Mouse (Mus musculus): ENCODE data around the gene Cabp2. TPM values are rescaled to one million over a fixed set of nuclear protein-coding genes. Genes with fewer than 3 reads are reported as not detected.

The Cabp2 gene
- polyA plus RNA-seq, 1 experiment from 2014 or later = 0.25 TPM

- no peaks in the 10 kb centered on the region for H3K27me3 ChIP-seq (ENCODE audit: control insufficient read depth, insufficient read depth, low read depth, low read length)
- peaks cover 6% of the 10 kb centered on the region for H3K4me1 ChIP-seq (ENCODE audit: control insufficient read depth, low read depth, low read length)
- no peaks in the 10 kb centered on the region for H3K36me3 ChIP-seq (ENCODE audit: control insufficient read depth, insufficient read depth)
- no peaks in the 10 kb centered on the region for H3K9me3 ChIP-seq (replicated peaks; ENCODE audit: control insufficient read depth, low read length)
- 62% methylated on average over 15 of the region's 15 CpGs for WGBS (ENCODE audit: insufficient replicate concordance)
- ATAC-seq (ENCODE audit: low read depth) = peak; percentile 60; the same call in 1 of the 2 replicates
- no peak overlapping the region for H3K4me2 ChIP-seq (ENCODE audit: low read depth, low read length)
- H3K27ac ChIP-seq (ENCODE audit: low read length) = peak overlapping the region; percentile 68
- no peak overlapping the region for H3K4me3 ChIP-seq (ENCODE audit: low read depth, low read length)
- no peak overlapping the region for H3K9ac ChIP-seq (ENCODE audit: low read depth, low read length)
Observed at GRCm38 (mm10) chr19:4068717-4069410, 12.5 kb upstream of the Cabp2 start.

- Histone ChIP-seq H3K27ac (ENCODE audit: low read length) (peak overlapping the region; percentile 59), H3K27me3 (ENCODE audit: control insufficient read depth, insufficient read depth, low read depth, low read length) (no peaks in the 10 kb centered on the region), H3K4me1 (ENCODE audit: control insufficient read depth, low read depth, low read length) (peaks cover 6% of the 10 kb centered on the region), H3K9ac (ENCODE audit: low read depth, low read length) (no peak overlapping the region), H3K36me3 (ENCODE audit: control insufficient read depth, insufficient read depth) (no peaks in the 10 kb centered on the region), H3K9me3 (replicated peaks; ENCODE audit: control insufficient read depth, low read length) (no peaks in the 10 kb centered on the region), H3K4me2 (ENCODE audit: low read depth, low read length) (no peak overlapping the region), H3K4me3 (ENCODE audit: low read depth, low read length) (no peak overlapping the region)
- peak; percentile 61 for ATAC-seq (ENCODE audit: low read depth)
- 59% methylated on average over 15 of the region's 15 CpGs for WGBS (ENCODE audit: insufficient replicate concordance)
Observed at GRCm38 (mm10) chr19:4070311-4070710, 11.1 kb upstream of the Cabp2 start.

GRCm38 (mm10) chr19:4070756-4071155 is 10.6 kb upstream of the Cabp2 start:
- WGBS (ENCODE audit: insufficient replicate concordance) = 34% methylated on average over 8 of the region's 8 CpGs
- Histone ChIP-seq H3K4me3 (ENCODE audit: low read depth, low read length) (no peak overlapping the region), H3K36me3 (ENCODE audit: control insufficient read depth, insufficient read depth) (no peaks in the 10 kb centered on the region), H3K27me3 (ENCODE audit: control insufficient read depth, insufficient read depth, low read depth, low read length) (no peaks in the 10 kb centered on the region), H3K27ac (ENCODE audit: low read length) (peak overlapping the region; percentile 59), H3K4me1 (ENCODE audit: control insufficient read depth, low read depth, low read length) (peaks cover 6% of the 10 kb centered on the region), H3K4me2 (ENCODE audit: low read depth, low read length) (no peak overlapping the region), H3K9me3 (replicated peaks; ENCODE audit: control insufficient read depth, low read length) (no peaks in the 10 kb centered on the region), H3K9ac (ENCODE audit: low read depth, low read length) (no peak overlapping the region)
- peak; percentile 25; the same call in 1 of the 2 replicates for ATAC-seq (ENCODE audit: low read depth)

DNA sequence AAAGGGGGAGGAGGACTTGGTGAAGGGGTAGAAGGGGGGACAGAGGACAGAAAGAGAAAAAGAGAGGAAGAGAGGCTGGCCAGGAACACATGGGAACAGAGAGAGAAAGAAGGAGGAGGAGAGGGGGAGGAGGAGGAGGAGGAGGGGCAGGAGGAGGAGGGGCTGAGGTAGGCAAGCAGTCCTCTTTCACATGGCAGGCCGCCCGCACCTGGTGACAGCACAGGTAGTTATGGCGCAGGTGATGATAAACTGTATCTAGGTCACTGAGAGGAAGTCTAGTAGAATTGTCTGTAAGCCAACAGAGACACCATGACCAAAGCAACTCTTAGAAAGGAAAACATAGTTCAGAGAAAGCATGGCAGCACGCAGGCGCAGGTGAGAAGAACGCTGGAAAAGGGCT is 10.0 kb upstream of the Cabp2 start:
- Histone ChIP-seq H3K36me3 (ENCODE audit: control insufficient read depth, insufficient read depth) (no peaks in the 10 kb centered on the region), H3K4me2 (ENCODE audit: low read depth, low read length) (no peak overlapping the region), H3K4me3 (ENCODE audit: low read depth, low read length) (no peak overlapping the region), H3K27ac (ENCODE audit: low read length) (peak overlapping the region; percentile 59; the same call in 1 of the 2 replicates), H3K27me3 (ENCODE audit: control insufficient read depth, insufficient read depth, low read depth, low read length) (no peaks in the 10 kb centered on the region), H3K9me3 (replicated peaks; ENCODE audit: control insufficient read depth, low read length) (no peaks in the 10 kb centered on the region), H3K9ac (ENCODE audit: low read depth, low read length) (no peak overlapping the region), H3K4me1 (ENCODE audit: control insufficient read depth, low read depth, low read length) (peaks cover 5% of the 10 kb centered on the region)
- no peak for ATAC-seq (ENCODE audit: low read depth)
- WGBS (ENCODE audit: insufficient replicate concordance) = 87% methylated on average over 6 of the region's 6 CpGs

DNA sequence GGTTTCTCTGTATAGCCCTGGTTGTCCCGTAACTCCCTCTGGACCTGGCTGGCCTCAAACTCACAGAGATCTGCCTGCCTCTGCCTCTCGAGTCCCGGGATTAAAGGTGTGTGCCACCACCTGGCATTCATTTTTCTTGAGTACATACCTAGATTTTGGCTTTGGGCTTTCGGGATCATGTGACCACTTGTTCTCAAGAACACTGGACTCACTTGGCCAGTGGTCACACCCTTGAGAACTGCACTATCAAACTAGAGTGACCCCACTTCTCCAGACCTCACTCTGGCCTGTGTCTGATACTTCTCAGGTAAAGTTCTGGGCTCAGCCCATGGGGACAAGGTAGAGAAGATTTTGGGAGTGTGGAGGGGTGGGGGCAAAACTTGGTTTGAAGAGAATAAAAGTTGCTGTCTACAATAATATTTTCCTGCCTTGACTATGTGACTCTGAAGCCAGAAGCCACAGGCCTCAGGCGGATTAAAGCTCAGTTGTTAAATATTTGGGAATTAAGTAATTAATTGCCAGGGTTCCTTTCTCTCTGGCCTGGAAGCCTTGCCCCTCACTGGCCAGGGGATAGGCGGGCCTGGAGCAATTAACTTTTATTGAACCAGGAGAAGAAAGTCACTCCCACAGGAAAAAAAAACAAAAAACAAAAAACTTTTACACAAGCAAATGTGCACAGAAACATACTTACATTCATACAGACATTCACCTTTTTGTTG is 8.5 kb upstream of the Cabp2 start:
- no peak for ATAC-seq (ENCODE audit: low read depth)
- H3K9me3 ChIP-seq (replicated peaks; ENCODE audit: control insufficient read depth, low read length) = no peaks in the 10 kb centered on the region
- 61% methylated on average over 6 of the region's 6 CpGs for WGBS (ENCODE audit: insufficient replicate concordance)
- H3K4me1 ChIP-seq (ENCODE audit: control insufficient read depth, low read depth, low read length) = peaks cover 2% of the 10 kb centered on the region
- no peak overlapping the region for H3K4me2 ChIP-seq (ENCODE audit: low read depth, low read length)
- H3K27me3 ChIP-seq (ENCODE audit: control insufficient read depth, insufficient read depth, low read depth, low read length) = no peaks in the 10 kb centered on the region
- no peak overlapping the region; the same call in 1 of the 2 replicates for H3K27ac ChIP-seq (ENCODE audit: low read length)
- no peak overlapping the region for H3K4me3 ChIP-seq (ENCODE audit: low read depth, low read length)
- no peaks in the 10 kb centered on the region for H3K36me3 ChIP-seq (ENCODE audit: control insufficient read depth, insufficient read depth)
- no peak overlapping the region for H3K9ac ChIP-seq (ENCODE audit: low read depth, low read length)

DNA sequence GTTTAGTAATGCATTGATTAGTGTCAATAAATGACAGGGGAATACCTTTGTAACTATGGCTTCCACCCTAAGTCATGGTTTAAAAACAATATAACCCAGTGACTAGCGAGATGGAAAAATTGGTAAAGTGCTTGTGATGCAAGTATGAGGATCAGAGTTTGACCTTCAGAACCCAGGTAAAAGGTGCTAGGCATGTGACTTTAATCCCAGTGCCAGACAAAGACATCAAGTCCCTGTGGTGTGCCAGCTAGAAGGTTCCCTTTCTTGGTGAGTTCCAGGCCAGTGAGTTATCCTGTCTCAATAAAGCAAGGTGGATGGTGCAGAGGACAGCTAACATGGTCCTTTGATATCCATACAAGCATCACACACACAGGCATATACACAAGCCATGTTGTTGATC is 5.8 kb upstream of the Cabp2 start:
- ATAC-seq (ENCODE audit: low read depth) = no peak
- WGBS (ENCODE audit: insufficient replicate concordance) = 72% methylated on average over 1 of the region's 1 CpGs
- peaks cover 16% of the 10 kb centered on the region for H3K4me1 ChIP-seq (ENCODE audit: control insufficient read depth, low read depth, low read length)
- no peak overlapping the region for H3K4me3 ChIP-seq (ENCODE audit: low read depth, low read length)
- H3K9me3 ChIP-seq (replicated peaks; ENCODE audit: control insufficient read depth, low read length) = no peaks in the 10 kb centered on the region
- H3K9ac ChIP-seq (ENCODE audit: low read depth, low read length) = no peak overlapping the region
- no peak overlapping the region for H3K4me2 ChIP-seq (ENCODE audit: low read depth, low read length)
- no peaks in the 10 kb centered on the region for H3K27me3 ChIP-seq (ENCODE audit: control insufficient read depth, insufficient read depth, low read depth, low read length)
- H3K36me3 ChIP-seq (ENCODE audit: control insufficient read depth, insufficient read depth) = no peaks in the 10 kb centered on the region
- no peak overlapping the region for H3K27ac ChIP-seq (ENCODE audit: low read length)

- ATAC-seq (ENCODE audit: low read depth) = no peak
- WGBS (ENCODE audit: insufficient replicate concordance) = 53% methylated on average over 1 of the region's 1 CpGs
- no peak overlapping the region for H3K27ac ChIP-seq (ENCODE audit: low read length)
Observed at GRCm38 (mm10) chr19:4079594-4079993, 1.8 kb upstream of the Cabp2 start.

DNA sequence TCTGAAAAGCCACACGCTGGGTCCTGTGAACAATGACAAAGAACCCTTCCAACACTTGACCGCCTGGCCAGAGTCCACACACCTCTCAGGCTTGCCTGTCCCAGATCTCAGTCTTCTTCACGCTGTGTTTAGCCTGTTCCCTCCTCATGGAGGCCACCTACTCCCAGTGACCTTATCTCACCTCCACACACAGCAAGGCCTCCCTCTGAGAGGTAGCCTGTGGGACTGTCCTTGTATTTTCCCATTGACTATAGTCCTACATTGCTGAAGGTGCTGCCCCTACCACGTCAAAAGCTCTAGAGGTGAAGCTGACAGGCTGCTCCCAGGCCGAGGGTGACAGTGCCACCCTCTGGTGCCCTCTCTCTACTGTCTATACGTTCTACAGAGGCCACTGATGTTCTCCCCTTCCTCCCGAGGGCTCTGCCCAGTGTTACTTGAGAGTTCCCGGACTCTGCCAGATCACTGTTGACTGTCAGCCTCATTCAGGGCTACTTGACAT is 818 bp upstream of the Cabp2 start:
- peak; percentile 87 for ATAC-seq (ENCODE audit: low read depth)
- Histone ChIP-seq H3K9ac (ENCODE audit: low read depth, low read length) (peak overlapping the region; percentile 46), H3K27me3 (ENCODE audit: control insufficient read depth, insufficient read depth, low read depth, low read length) (no peaks in the 10 kb centered on the region), H3K4me3 (ENCODE audit: low read depth, low read length) (peak overlapping the region; percentile 3; the same call in 1 of the 2 replicates), H3K27ac (ENCODE audit: low read length) (peak overlapping the region; percentile 43), H3K9me3 (replicated peaks; ENCODE audit: control insufficient read depth, low read length) (no peaks in the 10 kb centered on the region), H3K36me3 (ENCODE audit: control insufficient read depth, insufficient read depth) (no peaks in the 10 kb centered on the region), H3K4me2 (ENCODE audit: low read depth, low read length) (peak overlapping the region; percentile 39), H3K4me1 (ENCODE audit: control insufficient read depth, low read depth, low read length) (peaks cover 22% of the 10 kb centered on the region)
- 29% methylated on average over 8 of the region's 8 CpGs for WGBS (ENCODE audit: insufficient replicate concordance)

More at GRCm38 (mm10) chr19:4079594-4079993, 1.8 kb upstream of the Cabp2 start:
- Histone ChIP-seq H3K4me2 (ENCODE audit: low read depth, low read length) (no peak overlapping the region), H3K4me1 (ENCODE audit: control insufficient read depth, low read depth, low read length) (peaks cover 22% of the 10 kb centered on the region), H3K9me3 (replicated peaks; ENCODE audit: control insufficient read depth, low read length) (no peaks in the 10 kb centered on the region), H3K9ac (ENCODE audit: low read depth, low read length) (no peak overlapping the region), H3K36me3 (ENCODE audit: control insufficient read depth, insufficient read depth) (no peaks in the 10 kb centered on the region), H3K4me3 (ENCODE audit: low read depth, low read length) (no peak overlapping the region), H3K27me3 (ENCODE audit: control insufficient read depth, insufficient read depth, low read depth, low read length) (no peaks in the 10 kb centered on the region)

Measured in liver, embryonic 16.5 days (tissue).